Mouse (Mus musculus) hindbrain, embryonic 10.5 days (tissue): ENCODE data around the gene Gramd1a. TPM values are rescaled to one million over a fixed set of nuclear protein-coding genes. Genes with fewer than 3 reads are reported as not detected.
A peak's percentile ranks its signal among the peaks of the same experiment; 100 is the strongest.

Experiments
- DNase-seq: peaks from one replicate; pipeline ENCODE4 v3.0.0-alpha.2; 2017; ENCODE audit warnings: low spot score
- H3K27ac ChIP-seq: fragments of 300-500 bp; sonication (generic); 2 replicates; pipeline ENCODE4 v1.5.1; 2016; ENCODE audit warnings: mild to moderate bottlenecking, moderate library complexity
- H3K27me3 ChIP-seq: fragments of 300-500 bp; sonication (generic); 2 replicates; pipeline ENCODE4 v1.6.1; 2016; ENCODE audit warnings: mild to moderate bottlenecking; ENCODE audit not compliant: poor library complexity, insufficient read depth, severe bottlenecking
- H3K36me3 ChIP-seq: fragments of 300-500 bp; sonication (generic); 2 replicates; pipeline ENCODE4 v1.6.1; 2016; ENCODE audit warnings: mild to moderate bottlenecking, moderate library complexity
- H3K4me1 ChIP-seq: fragments of 300-500 bp; sonication (generic); replicated peaks from 2 replicates; pipeline ENCODE4 v1.6.1; 2016; ENCODE audit warnings: mild to moderate bottlenecking
- H3K4me3 ChIP-seq: fragments of 300-500 bp; sonication (generic); 2 replicates; pipeline ENCODE4 v1.5.1; 2016; ENCODE audit warnings: mild to moderate bottlenecking, moderate library complexity
- H3K9me3 ChIP-seq: fragments of 300-500 bp; sonication (generic); 2 replicates; pipeline ENCODE4 v1.6.1; 2016; ENCODE audit warnings: mild to moderate bottlenecking, moderate library complexity
- WGBS: fragments of 180-500 bp; shearing (Covaris S2); methylation state at CpG from one replicate; pipeline ENCODE4 v1.1.7; 2016; 5-methylcytosine and 5-hydroxymethylcytosine counted together
- polyA plus RNA-seq: library from polyadenylated mRNA; unstranded; fragments of >200 nt; fragmentation: Nextera tagmentation; extraction: Ambion mirVana; gene quantifications from 2 replicates; pipeline ENCODE4 v1.2.1, GENCODE M21; 2016

Gramd1a gene
- polyA plus RNA-seq = 111 and 144 TPM in 2 replicates

DNA sequence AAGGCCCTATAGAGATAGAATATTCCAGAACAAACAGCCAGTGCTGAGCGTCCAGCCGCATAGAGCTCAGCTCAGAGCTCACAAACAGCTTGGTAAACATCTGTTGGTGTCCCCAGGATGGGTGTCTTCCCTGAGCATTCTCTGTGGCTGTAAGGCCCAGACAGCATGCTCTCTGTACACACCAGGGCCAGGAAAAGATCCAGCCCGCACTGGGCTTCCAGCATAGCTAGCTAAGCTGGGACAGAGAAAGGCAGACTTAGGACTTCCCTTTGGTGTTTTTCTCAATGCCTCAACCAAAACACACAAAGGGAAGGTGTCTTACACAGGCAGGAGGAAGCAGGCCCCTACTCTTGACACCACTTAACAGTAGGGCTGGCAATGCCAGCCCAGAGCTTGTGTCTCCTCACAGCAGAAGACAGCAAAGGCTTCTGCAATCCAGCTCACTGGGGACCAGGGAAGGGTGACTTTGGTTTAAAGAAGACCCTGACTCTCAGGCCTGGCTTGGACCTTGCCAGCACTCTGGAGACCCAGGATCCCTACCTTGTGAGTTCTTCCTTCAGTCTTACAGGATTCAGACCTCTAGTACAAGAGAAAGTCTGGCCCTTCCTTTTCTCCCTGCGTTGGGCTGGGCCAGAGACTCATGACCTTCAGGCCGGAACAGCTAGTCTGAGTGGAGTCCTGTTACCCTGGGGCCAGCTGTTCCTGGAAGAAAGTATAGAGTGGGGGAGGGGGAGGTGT, at the start of gene Gramd1a:
TSS of gene Gramd1a (minus strand) at position 601 of the 738 bp plus-strand sequence.
- 70% methylated on average over 5 of the region's 5 CpGs for WGBS
- H3K9me3 ChIP-seq = no peaks in the 10 kb centered on the region
- H3K27me3 ChIP-seq = no peaks in the 10 kb centered on the region
- peaks cover 27% of the 10 kb centered on the region for H3K4me1 ChIP-seq
- H3K4me3 ChIP-seq = 0 out of 2 replicates have a peak within 1 kb of the TSS, but pooled peaks have one; percentile 13
- peak within 1 kb of the TSS; percentile 75 for H3K27ac ChIP-seq
- no peaks in the 10 kb centered on the region for H3K36me3 ChIP-seq
- DNase-seq = peak; percentile 41

DNA sequence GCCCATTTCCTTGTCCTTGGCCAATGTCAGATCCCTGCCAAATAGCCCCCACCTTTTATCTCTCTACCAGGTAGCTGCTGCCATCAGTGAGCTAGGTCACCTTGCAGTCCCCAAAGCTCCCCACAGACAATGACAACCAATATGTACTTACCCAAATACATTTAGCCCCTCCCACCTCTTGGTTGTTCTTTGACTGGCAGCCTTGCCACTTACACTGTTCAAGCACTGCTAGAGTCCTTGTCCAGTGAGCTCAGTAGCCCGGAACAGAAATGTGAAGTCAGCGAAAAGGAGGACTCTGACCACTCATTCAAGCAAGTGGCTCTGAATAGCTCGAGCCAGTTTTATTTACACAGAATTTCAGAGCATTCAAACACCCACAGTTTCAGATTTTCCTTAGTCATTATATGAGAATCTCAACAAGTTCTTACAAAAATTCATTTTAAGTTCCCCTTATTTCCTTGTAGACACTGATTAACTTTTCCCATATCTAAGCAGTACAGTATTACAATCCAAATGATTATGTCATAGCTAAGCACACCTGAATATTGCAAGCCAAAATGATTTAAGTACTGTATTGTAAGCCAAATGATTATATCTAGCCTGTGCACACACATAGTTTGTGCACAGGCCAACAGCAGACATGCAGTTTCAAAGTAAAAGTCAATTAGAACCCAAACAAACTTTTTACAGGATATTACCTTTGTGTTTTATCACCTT, 40.1 kb upstream of the Gramd1a start:
- H3K9me3 ChIP-seq = peaks cover 12% of the 10 kb centered on the region; the same call in 1 of the 2 replicates
- WGBS = 77% methylated on average over 3 of the region's 3 CpGs

DNA sequence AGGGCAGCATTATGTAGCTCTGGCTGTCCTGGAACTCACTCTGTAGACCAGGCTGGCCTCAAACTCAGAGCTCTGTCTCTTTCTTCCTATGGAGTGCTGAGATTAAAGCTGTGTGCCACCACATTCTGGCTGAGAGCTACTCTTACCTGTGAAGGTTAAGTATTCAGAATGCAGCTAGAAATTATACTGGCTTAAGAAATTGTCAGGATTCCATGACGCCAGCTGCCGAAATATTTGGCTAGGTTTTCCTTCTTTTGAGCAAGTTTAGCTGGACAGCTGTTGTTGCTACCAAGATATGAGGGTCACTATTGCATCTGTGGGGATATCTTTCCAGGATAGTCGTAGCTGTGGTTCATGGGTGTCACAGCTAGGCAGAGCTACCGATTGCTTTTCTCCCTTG, 29.0 kb upstream of the Gramd1a start:
- WGBS = 84% methylated on average over 4 of the region's 4 CpGs
- no peak overlapping the region for H3K4me3 ChIP-seq
- DNase-seq = no peak
- H3K9me3 ChIP-seq = no peaks in the 10 kb centered on the region
- H3K27me3 ChIP-seq = no peaks in the 10 kb centered on the region
- no peaks in the 10 kb centered on the region for H3K36me3 ChIP-seq
- H3K4me1 ChIP-seq = no peaks in the 10 kb centered on the region
- no peak overlapping the region for H3K27ac ChIP-seq

More for the DNA sequence above, 40.1 kb upstream of the Gramd1a start:
- H3K27me3 ChIP-seq = no peaks in the 10 kb centered on the region
- H3K4me3 ChIP-seq = no peak overlapping the region
- no peak overlapping the region for H3K27ac ChIP-seq
- DNase-seq = no peak
- H3K4me1 ChIP-seq = no peaks in the 10 kb centered on the region
- H3K36me3 ChIP-seq = no peaks in the 10 kb centered on the region

DNA sequence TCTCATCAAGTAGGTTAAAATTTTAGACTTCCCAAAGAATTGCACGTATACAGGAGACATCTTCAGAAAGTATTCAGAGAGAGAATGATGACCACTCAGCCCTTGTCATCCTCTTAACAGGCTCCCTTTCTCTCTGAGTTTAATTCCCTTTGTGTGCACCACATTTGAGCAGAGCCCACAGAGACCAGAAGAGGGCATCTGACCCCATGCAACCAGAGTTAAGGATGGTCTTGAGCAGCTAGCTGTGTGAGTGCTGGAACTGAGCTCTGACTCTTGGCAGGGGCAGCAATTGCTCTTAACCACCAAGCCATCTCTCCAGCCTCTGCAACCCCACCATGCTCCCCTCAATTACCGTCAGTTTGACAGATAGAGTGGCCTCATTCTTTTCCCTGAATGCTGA, 27.2 kb upstream of the Gramd1a start:
- Histone ChIP-seq H3K27me3 (no peaks in the 10 kb centered on the region), H3K27ac (no peak overlapping the region), H3K36me3 (no peaks in the 10 kb centered on the region), H3K4me1 (no peaks in the 10 kb centered on the region), H3K4me3 (no peak overlapping the region), H3K9me3 (no peaks in the 10 kb centered on the region)
- no peak for DNase-seq
- 42% methylated on average over 2 of the region's 2 CpGs for WGBS

DNA sequence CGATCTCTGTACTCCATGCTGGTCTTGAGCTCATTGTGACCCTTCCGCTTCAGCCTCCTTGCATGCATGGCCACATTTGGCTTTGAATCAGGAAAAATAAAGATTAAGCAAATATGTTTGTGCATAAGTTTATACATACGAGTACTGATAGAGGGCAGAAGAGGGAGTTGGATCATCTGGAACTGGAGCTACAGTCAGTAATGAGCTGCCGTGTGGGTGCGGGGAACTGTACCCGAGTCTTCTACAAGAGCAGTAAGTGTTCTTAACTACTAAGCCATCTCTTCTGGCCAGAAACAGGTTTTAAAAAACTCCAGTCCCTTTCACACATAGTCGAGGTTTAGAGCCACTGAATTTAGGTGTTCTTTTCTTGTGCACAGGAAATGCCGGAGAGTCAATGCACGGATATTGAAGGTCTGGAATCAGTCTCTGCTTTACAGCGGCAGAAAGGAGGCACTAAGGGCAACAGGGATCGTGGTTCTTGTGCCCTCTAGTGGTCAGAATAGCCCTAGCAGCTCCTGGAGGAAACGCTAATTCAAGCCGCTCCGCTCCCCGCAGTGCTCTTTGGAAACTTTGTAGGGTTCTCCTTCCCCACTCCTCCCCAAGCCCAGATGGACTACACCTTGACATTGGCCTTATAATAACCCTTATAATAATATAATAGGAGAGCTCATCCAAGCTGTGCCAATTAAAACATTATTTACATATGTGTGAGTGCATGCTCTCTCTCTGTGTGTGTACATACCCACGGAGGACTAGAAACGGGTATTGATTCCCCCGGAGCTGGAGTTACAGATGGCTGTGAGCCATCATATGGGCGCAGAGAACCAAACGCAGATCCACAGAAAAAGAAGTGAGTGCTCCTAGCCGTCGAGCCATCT, 21.4 kb upstream of the Gramd1a start:
- peak; percentile 72 for DNase-seq
- Histone ChIP-seq H3K27me3 (no peaks in the 10 kb centered on the region), H3K36me3 (no peaks in the 10 kb centered on the region), H3K4me1 (no peaks in the 10 kb centered on the region), H3K27ac (no peak overlapping the region), H3K9me3 (no peaks in the 10 kb centered on the region), H3K4me3 (no peak overlapping the region)
- WGBS = 37% methylated on average over 22 of the region's 22 CpGs

DNA sequence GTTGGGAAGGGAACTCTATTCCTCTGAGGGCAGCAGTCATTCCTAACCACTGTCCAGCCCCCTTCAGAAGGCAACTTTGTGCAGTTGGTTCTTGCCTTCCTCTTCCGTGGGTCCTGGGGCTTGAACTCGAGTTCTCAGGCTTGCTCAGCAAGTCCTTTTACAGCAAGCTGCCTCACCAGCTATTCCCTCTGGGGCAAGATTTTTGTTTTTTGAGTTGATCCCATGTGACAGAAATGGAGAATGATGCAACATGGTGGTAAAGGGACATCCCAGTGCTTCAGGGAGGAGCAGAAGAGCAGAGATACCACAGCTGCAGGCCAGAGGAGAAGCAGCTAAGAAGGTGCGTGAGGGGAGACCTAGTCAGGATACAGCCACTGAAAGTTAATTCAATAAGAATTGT, 19.4 kb upstream of the Gramd1a start:
- 84% methylated on average over 3 of the region's 3 CpGs for WGBS

DNA sequence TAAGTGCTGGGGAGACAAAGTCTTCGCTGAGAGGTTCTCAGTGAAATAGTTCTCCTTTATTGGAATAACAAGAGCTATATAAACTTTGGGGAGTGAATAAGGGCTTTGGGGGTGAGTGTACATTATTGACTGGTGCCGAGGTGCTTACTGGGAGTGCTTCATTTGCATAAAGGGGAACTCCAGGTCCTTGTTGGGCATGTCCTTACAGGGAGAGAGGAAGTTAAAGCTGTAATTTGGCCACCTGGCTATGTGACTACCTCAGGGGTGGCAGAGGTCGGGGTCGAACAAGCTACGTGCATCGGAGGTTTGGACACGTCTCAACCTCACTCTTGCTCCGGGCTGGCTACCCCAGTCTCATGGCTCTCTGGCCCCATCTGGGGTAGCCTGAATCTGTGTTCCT, 18.8 kb upstream of the Gramd1a start:
- Histone ChIP-seq H3K27me3 (no peaks in the 10 kb centered on the region), H3K36me3 (no peaks in the 10 kb centered on the region), H3K4me3 (no peak overlapping the region), H3K4me1 (no peaks in the 10 kb centered on the region), H3K9me3 (no peaks in the 10 kb centered on the region), H3K27ac (no peak overlapping the region)
- no peak for DNase-seq
- 82% methylated on average over 8 of the region's 8 CpGs for WGBS

More for the DNA sequence above, 19.4 kb upstream of the Gramd1a start:
- Histone ChIP-seq H3K9me3 (no peaks in the 10 kb centered on the region), H3K4me3 (no peak overlapping the region), H3K27ac (no peak overlapping the region), H3K27me3 (no peaks in the 10 kb centered on the region), H3K36me3 (no peaks in the 10 kb centered on the region), H3K4me1 (no peaks in the 10 kb centered on the region)
- no peak for DNase-seq

DNA sequence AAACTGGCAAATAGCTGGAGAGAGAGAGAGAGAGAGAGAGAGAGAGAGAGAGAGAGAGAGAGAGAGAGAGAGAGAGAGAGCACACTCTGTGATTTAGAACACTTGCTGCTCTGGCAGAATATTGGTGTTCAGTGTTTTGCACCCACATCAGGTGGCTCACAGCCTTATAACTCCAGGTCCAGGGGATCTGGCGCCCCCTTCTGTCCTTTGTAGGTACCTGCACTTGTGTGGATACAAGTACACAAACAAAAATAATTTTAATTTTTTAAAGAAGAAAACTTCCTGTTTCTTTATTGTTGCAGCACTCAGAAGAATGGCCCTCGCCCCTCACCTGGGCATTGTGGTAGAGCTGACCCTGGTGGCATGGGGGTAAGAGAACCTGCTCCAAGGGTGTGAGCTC, 16.5 kb upstream of the Gramd1a start:
- no peaks in the 10 kb centered on the region for H3K9me3 ChIP-seq
- no peak for DNase-seq
- H3K4me3 ChIP-seq = no peak overlapping the region
- H3K36me3 ChIP-seq = no peaks in the 10 kb centered on the region
- no peaks in the 10 kb centered on the region for H3K27me3 ChIP-seq
- WGBS = 24% methylated on average over 2 of the region's 2 CpGs
- no peak overlapping the region for H3K27ac ChIP-seq
- no peaks in the 10 kb centered on the region for H3K4me1 ChIP-seq

DNA sequence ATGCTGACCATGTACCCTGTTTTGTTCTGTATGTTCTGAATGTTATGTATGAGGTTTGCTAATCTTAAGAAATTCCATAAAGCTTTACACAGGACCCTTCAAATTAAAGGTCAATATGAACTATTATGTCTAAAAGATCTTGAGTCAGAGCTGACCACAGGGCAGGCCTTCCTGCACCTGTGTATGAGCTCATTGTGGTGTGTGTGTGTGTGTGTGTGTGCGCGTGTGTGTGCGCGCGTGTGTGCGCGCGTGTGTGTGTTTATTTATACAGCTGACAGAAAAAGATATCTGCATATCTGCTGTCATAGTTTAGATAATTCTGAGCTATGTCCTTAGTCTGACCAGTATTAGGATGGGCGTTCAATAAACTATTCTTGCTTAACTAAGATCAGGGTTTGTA, 14.8 kb upstream of the Gramd1a start:
- no peak overlapping the region for H3K4me3 ChIP-seq

DNA sequence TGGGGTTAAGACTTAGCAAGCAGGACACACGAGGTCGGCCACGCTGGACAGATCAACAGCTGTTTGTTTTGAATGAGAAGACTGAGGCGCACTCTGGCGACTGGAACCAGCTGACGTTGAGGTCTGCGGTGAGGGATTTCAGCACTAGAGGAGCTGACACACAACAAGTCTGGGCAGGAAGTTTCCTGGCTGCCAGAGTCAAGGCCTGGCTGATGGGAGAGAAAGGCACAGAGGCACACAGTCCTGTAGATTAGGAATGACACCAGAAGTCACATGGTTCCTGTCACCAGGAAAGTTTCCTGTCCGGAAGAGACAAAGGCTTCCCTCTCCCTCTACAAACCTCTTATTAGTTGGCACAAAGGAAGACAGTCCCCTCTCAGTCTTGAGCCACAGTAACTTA, 12.7 kb upstream of the Gramd1a start:
- WGBS = 65% methylated on average over 8 of the region's 8 CpGs
- H3K9me3 ChIP-seq = no peaks in the 10 kb centered on the region
- H3K36me3 ChIP-seq = no peaks in the 10 kb centered on the region
- no peak overlapping the region for H3K4me3 ChIP-seq
- no peak overlapping the region for H3K27ac ChIP-seq
- no peaks in the 10 kb centered on the region for H3K4me1 ChIP-seq
- no peak for DNase-seq
- no peaks in the 10 kb centered on the region for H3K27me3 ChIP-seq

More for the DNA sequence above, 14.8 kb upstream of the Gramd1a start:
- Histone ChIP-seq H3K36me3 (no peaks in the 10 kb centered on the region), H3K27me3 (no peaks in the 10 kb centered on the region), H3K4me1 (no peaks in the 10 kb centered on the region), H3K27ac (no peak overlapping the region), H3K9me3 (no peaks in the 10 kb centered on the region)
- WGBS = 97% methylated on average over 9 of the region's 9 CpGs
- no peak for DNase-seq

DNA sequence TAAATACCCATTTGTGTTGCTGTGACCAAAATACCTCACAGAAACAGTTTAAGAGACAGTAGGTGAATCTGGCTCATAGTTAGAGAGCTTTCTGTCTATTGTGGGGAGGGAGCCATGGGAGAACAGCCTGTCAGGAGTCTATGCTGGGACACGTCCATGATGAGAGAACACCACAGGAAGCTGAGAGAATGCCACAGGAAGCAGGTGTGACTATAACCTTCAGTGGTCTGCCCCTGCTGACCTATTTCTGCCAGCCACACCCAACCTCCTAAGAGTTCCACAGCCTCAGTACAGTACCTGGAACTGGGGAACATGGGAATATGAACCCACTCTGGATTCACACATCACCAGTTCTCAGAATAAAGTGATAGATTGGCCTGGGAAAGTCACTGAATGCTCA, 9.1 kb upstream of the Gramd1a start:
- no peak for DNase-seq
- 67% methylated on average over 1 of the region's 1 CpGs for WGBS
- no peak overlapping the region for H3K4me3 ChIP-seq
- no peaks in the 10 kb centered on the region for H3K36me3 ChIP-seq
- no peak overlapping the region for H3K27ac ChIP-seq
- H3K4me1 ChIP-seq = 0 out of 2 replicates have a peak, but pooled peaks cover 5% of the 10 kb centered on the region
- no peaks in the 10 kb centered on the region for H3K27me3 ChIP-seq
- no peaks in the 10 kb centered on the region for H3K9me3 ChIP-seq

DNA sequence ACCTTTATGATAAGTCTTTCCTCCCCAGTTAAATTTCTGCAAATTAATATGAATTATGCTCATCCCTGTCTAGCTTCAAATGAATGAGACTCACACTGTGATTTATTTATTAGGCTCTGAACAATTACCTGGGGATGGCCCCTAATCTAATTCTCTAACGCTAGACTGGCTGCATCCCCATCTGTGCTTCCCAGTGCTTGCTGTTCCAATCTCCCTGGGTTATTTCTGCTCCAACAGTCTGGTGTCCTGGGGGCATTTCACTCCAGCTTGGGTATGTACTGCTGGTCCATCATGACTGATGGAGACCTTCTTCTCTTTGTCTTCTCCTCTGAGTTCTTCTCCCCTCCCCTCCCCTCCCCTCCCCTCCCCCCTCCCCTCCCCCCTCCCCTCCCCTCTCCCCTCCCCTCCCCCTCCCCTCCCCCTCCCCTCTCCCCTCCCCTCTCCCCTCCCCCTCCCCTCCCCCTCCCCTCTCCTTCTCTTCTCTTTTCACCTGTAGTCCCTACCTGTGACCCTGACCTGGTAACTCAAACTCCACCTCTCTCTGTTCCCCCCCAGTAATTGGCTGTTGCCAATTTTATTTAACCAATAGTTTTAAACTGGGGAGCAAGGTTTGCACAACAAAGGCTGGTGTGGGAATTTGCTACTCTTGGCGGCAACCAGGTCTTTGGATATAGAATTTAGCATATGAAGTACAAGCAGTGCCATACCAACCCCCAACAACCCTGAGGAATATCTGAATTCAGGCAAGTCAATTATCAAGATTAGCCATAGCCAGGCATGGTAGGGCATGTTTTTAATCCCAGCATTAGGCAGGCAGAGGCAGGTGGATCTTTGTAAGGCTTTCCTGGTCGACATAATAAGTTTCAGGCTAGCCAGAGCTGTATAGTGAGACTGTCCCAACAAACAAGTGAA, 8.2 kb upstream of the Gramd1a start:
- no peak overlapping the region for H3K4me3 ChIP-seq
- H3K36me3 ChIP-seq = no peaks in the 10 kb centered on the region
- H3K4me1 ChIP-seq = 0 out of 2 replicates have a peak, but pooled peaks cover 5% of the 10 kb centered on the region
- H3K9me3 ChIP-seq = no peaks in the 10 kb centered on the region
- H3K27me3 ChIP-seq = no peaks in the 10 kb centered on the region
- WGBS = 71% methylated on average over 3 of the region's 3 CpGs
- no peak overlapping the region for H3K27ac ChIP-seq
- no peak for DNase-seq
